Mouse (Mus musculus) kidney, postnatal 36 days (tissue): ENCODE measurements at regions not wholly inside any gene's neighbourhood (a gene's known extent, or its start where the extent isn't known, plus 50 kb on each side); places are given as distances from the start of the nearest gene placed in this dataset.

Experiments used
- DNase-seq, 2 experiments: peaks; one replicate each; pipeline ENCODE4 v3.0.0; 2021 to 2022; ENCODE audit warnings: mixed read lengths in 2 of 2

DNA sequence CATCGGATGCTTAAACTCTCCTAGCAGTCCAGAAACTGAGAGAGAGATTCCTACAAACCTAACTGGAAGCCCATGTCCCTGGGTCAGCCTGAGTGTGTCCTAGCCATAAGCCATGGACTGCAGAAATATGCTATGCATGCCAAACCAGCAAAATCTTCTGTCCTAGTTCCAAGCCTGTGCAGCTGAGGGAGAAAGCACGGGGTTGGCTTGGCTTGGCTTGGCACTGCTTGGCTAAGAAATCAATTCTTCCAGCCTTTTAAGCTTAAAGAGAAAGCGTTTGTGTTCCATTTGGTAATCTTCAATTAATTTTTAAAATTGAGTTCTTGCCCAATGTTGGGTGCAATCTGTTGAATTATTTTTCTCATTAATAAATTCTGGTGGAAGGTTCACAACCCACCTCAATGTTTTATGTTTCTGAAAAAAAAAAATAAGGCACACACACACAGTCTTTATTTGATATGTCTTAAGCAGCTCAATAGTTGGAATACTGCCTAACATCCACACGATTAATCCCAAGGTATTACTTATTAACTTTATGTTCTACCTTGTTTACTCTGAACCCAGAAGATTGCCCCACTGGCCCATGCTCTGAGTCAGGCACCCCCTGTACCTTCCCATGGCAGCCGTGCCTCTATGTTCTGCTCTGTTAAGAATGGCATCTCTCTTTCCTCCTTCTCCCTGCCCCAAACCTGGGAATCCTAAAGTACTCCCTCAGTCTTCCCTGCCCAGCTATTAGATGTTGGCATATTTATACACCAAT lies 1083.0 kb upstream of the Dsel start:
- DNase-seq, result peak; percentile 55 to 69
